Mouse (Mus musculus) cerebellum, adult 2 months (tissue): ENCODE results near the gene 1700025G04Rik.

Source experiments
- CTCF ChIP-seq: fragments of 200-500 bp; IDR thresholded peaks from 2 replicates; pipeline ENCODE4 v1.5.1; 2011; ENCODE audit warnings: low read depth, mild to moderate bottlenecking, control low read depth, low read length, moderate library complexity, borderline replicate concordance; ENCODE audit not compliant: insufficient read depth
- POLR2A ChIP-seq: fragments of 200-500 bp; IDR thresholded peaks from 2 replicates; pipeline ENCODE4 v1.6.1; 2011; ENCODE audit warnings: low read length, control low read depth, borderline replicate concordance; ENCODE audit not compliant: insufficient read depth

DNA sequence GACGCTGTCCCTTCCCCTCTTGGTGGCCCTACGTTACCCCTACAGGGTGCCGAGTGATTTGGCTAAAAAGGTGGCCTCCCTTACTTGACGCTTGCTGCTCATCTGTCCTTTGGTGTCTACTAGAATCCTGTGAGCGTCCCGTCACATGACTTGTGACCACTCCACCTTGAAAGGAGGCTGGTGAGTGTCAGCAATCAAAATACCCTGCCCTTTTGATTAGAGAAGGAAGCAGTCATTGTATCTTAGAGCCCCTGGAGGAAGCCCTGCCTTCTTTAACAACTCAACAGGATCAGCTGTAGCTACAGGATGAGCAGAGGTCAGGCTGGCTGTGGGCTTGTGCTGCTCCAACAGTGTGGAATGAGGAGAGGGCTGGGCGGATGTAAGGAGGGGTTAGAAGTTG lies 190.0 kb downstream of the 1700025G04Rik start:
- TF ChIP-seq CTCF (no peak), POLR2A (no peak)
